8 mouse cellular contexts compared by ENCODE assay signal in the genomic region with DNA sequence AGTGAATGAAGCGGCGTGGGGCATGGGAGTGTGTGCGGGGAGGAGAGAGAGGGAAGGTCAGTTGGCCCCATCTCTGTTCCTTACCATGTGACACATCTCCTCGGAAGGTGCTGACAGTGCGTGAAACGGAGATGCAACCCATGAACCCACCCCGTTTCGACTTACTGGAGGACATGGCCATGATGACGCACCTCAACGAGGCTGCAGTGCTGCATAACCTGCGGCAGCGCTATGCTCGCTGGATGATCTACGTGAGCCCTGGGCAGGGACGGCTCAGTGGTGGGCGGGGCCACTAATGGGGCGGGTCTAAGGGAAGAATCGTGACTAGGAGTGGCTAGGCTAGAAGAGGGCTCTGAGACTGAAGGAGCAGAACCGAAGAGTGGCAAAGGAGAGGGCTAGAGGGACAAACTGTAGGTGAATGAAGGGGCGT. TPM values are rescaled to one million over a fixed set of nuclear protein-coding genes. Genes with fewer than 3 reads are reported as not detected.
DNase-seq lines count a peak whose midpoint lies in the region; ATAC-seq lines count a peak whose summit lies in the region.

No protein-coding gene starts in this region.

- peak overlapping the region; percentile 39 for H3K4me3 ChIP-seq in intestine, embryonic 16.5 days (ENCODE audit: low read length)
- peak overlapping the region; percentile 20 for H3K4me3 ChIP-seq in neural tube, embryonic 12.5 days

- peak overlapping the region; percentile 54 for H3K9ac ChIP-seq in intestine, embryonic 16.5 days (ENCODE audit: low read depth, low read length)
- no peak overlapping the region for H3K9ac ChIP-seq in neural tube, embryonic 12.5 days

- H3K4me1 ChIP-seq in intestine, embryonic 16.5 days (ENCODE audit: control insufficient read depth, insufficient read depth, low read length), result peaks cover 18% of the 10 kb centered on the region
- H3K4me1 ChIP-seq in neural tube, embryonic 12.5 days, result peaks cover 7% of the 10 kb centered on the region; the same call in 1 of the 2 replicates

- 4% methylated on average over 20 of the region's 20 CpGs for WGBS in intestine, embryonic 16.5 days
- 4% methylated on average over 20 of the region's 20 CpGs for WGBS in neural tube, embryonic 12.5 days

- peak; percentile 55 for DNase-seq in right cerebral cortex, postnatal 14 days
- DNase-seq in right cerebral cortex, postnatal 36 days (ENCODE audit: low spot score in 2 of 2), result no peak
- peak; percentile 76 for DNase-seq in cerebellum, adult 8-10 months
- peak; percentile 47 for DNase-seq in forelimb bud, embryonic 11.5 days (ENCODE audit: low read depth, low spot score)
- peak; percentile 83 to 87 for DNase-seq in lung, adult 18-20 months
- DNase-seq in yolk sac, embryonic 10.5 days (ENCODE audit: low spot score), result peak; percentile 80

- H3K4me2 ChIP-seq in intestine, embryonic 16.5 days (ENCODE audit: low read depth, low read length), result peak overlapping the region; percentile 57
- H3K4me2 ChIP-seq in neural tube, embryonic 12.5 days (replicated peaks), result peak overlapping the region; percentile 59

- no peaks in the 10 kb centered on the region for H3K27me3 ChIP-seq in intestine, embryonic 16.5 days (replicated peaks; ENCODE audit: control insufficient read depth, insufficient read depth, low read length)
- H3K27me3 ChIP-seq in neural tube, embryonic 12.5 days (replicated peaks), result 0 out of 2 replicates have a peak, but pooled peaks cover 8% of the 10 kb centered on the region

- H3K9me3 ChIP-seq in intestine, embryonic 16.5 days (ENCODE audit: control insufficient read depth, low read length), result no peaks in the 10 kb centered on the region
- H3K9me3 ChIP-seq in neural tube, embryonic 12.5 days, result no peaks in the 10 kb centered on the region

- ATAC-seq in intestine, embryonic 16.5 days, result peak; percentile 97
- peak; percentile 70; the same call in 1 of the 2 replicates for ATAC-seq in neural tube, embryonic 12.5 days (ENCODE audit: low FRiP score, low read depth)

- no peaks in the 10 kb centered on the region for H3K36me3 ChIP-seq in intestine, embryonic 16.5 days (ENCODE audit: control insufficient read depth, insufficient read depth, low read length)
- H3K36me3 ChIP-seq in neural tube, embryonic 12.5 days, result no peaks in the 10 kb centered on the region

- H3K27ac ChIP-seq in intestine, embryonic 16.5 days (ENCODE audit: low read length), result peak overlapping the region; percentile 47
- no peak overlapping the region for H3K27ac ChIP-seq in neural tube, embryonic 12.5 days

RNA-seq across cellular contexts. Expression of a gene that starts 2.3 kb away (rescaled TPM):
- 0.77 and 1.3 TPM in 2 replicates for polyA plus RNA-seq in intestine, embryonic 16.5 days (2015; fragmentation: Nextera tagmentation; extraction: Ambion mirVana)
- 0.78 and 1.3 TPM in 2 replicates for polyA plus RNA-seq in neural tube, embryonic 12.5 days (2016; fragmentation: Nextera tagmentation; extraction: Ambion mirVana)

RNA-seq across cellular contexts. Expression of a gene that starts 20.7 kb away (rescaled TPM):
- polyA plus RNA-seq in intestine, embryonic 16.5 days (2015; fragmentation: Nextera tagmentation; extraction: Ambion mirVana), result 143 and 158 TPM in 2 replicates
- polyA plus RNA-seq in neural tube, embryonic 12.5 days (2016; fragmentation: Nextera tagmentation; extraction: Ambion mirVana), result 15.5 and 16.1 TPM in 2 replicates

Comparison
In these comparisons a context has a peak if more than half of its experiments do, and no peak if none do; other contexts are left out.
1. DNase-seq: peak in right cerebral cortex, postnatal 14 days (single experiment), cerebellum, adult 8-10 months (single experiment), forelimb bud, embryonic 11.5 days (single experiment), lung, adult 18-20 months (2 of 2) and yolk sac, embryonic 10.5 days (single experiment); none in right cerebral cortex, postnatal 36 days (0 of 2).